Mouse (Mus musculus) kidney, adult 11 months (tissue): ENCODE measurements around the gene Tceal3.
"Not testable (repeated sequence)": the region's sequence is repeated elsewhere in the genome, so short reads cannot be mapped to it uniquely, and the experiment has no call there.

Source experiments
- DNase-seq: peaks from one replicate; pipeline ENCODE4 v3.0.0; 2022

Tceal3 gene

GRCm38 (mm10) chrX:136590199-136590896 lies at the start of gene Tceal3:
Tceal3 (plus strand) TSS chrX:136590842.
- DNase-seq = no peak

GRCm38 (mm10) chrX:136543956-136544355 lies 46.7 kb upstream of the Tceal3 start, which contains the start of gene Kir3dl2:
Kir3dl2 (minus strand) TSS chrX:136544056.
- not testable (repeated sequence) for DNase-seq

DNA sequence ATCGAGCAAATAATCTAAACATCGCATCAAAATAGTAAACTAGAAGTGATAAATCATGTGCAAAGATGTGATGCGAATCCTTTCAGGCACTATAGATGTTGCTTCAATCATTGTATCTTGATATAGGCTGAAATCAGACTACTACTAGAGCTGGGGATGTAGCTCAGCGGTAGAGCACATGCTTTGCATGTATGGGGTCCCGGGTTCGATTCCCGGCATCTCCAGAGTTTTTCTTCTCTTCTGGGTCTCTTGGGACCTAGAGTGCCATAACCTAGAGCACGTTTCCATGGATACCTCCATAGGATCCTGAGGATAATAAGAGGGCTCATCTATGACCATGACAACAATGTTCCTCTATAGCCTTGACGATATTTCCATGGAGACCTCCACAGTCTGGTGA lies 21.5 kb upstream of the Tceal3 start:
- DNase-seq = not testable (repeated sequence)

DNA sequence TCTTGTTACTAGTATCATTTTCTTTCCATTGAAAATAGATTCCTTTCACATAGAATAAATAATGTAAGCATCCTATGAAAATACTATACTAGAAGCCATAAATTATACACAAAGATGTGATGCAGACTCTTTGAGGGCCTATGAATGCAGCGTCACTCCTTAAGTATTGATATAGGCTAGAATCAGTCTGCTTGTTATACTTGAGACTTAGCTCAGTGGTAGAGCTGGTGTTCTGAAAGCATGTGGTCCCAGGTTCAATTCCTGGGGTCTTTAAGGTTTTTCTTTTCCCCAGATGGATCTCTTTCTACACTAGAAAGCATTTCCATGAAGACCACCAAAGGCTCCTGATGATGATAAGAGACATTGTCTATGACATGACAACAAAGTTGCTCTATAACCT lies 6.0 kb upstream of the Tceal3 start:
- DNase-seq = no peak

DNA sequence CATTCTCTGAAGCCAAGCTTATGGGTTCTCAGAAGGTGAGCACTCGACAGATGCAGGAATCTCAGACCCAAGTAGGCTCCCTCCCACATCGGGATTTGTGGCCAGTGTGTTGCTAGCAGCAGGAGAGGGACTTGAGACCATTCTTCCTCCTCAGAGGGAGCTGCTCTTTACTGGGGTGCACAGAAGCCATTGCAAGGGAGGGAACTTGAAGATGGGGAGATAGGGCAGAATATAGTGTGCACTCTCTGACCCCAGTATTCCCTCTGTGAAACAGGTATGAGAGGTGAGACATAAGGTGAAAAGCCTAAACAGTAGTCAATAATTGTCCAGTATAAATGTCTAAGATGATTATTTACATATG lies 235 bp downstream of the Tceal3 start:
- DNase-seq = no peak

DNA sequence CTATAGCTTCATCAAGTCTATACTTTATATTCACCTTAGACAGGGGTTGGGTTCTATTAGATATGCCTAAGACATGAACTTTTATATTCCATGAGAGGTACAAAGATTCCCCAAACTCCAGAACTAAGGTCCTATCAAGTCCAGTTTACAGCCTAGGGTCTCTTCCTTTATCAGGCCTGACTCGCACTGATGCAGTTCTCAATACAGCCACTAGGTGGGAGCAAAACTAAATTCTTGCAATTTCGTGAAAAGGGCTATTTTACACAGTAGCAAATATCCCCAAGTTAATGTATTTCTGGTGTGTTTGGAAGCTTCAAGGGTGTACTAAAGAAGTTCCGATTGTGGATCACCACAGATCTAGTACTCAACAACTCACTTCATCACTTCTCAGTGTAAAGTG lies 8.8 kb downstream of the Tceal3 start:
- DNase-seq = no peak

DNA sequence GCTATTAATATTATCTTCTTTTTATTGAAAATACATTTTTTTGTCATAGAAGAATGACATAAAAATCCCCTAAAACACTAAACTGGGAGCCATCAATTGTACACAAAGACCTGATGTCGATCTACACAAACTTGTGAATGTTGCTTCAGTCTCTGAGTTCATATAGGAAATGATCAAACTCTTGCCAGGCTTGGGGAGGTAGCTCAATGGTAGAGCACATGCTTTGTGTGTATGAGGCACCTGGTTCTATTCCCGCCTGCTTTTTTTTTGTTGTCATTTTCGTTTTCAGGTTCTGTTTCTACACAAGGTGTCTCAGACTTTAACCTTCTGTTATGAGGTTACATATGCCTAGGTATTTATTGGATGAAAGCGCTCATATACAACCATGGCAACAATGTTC lies 16.3 kb downstream of the Tceal3 start:
- no peak for DNase-seq

- DNase-seq = no peak
Observed at GRCm38 (mm10) chrX:136607395-136607794, 16.8 kb downstream of the Tceal3 start.

DNA sequence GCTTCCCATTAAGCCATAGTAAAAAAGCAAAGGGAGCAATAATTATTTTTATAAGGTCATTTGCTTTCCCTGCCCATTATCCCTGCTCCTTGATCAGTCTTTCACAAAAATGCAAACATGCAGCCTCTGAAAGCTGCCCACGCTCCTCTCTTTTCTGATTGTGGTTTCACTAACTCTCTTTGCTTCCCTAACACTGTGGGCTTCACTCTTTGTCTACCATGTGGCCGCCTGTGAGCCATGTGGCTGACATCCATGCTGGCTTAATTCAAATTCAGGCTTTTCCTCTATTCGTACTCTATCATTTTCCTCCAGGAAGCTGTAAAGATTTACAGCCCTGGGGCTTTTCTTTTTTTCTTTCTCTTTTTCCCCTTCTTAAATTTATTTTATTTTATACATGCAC lies 20.7 kb downstream of the Tceal3 start:
- no peak for DNase-seq

DNA sequence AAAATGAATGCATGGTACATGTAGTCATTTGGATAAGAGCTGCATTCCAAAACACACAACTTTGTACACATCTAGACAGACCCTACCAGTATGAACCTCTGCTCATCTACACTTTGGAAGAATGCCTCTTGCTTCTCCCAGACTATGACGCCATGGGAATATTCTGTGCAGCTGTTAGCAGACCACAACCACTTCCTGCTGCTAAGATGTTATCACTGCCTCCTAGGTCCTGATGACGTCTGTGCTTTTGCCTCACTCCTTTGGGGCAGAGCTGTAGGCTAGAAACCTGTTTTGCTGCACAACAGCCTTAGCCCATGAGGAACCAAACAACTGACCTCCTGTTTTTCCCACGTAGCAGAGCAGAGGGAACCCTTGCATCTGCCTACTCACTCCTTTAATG lies 25.2 kb downstream of the Tceal3 start:
- not testable (repeated sequence) for DNase-seq

DNA sequence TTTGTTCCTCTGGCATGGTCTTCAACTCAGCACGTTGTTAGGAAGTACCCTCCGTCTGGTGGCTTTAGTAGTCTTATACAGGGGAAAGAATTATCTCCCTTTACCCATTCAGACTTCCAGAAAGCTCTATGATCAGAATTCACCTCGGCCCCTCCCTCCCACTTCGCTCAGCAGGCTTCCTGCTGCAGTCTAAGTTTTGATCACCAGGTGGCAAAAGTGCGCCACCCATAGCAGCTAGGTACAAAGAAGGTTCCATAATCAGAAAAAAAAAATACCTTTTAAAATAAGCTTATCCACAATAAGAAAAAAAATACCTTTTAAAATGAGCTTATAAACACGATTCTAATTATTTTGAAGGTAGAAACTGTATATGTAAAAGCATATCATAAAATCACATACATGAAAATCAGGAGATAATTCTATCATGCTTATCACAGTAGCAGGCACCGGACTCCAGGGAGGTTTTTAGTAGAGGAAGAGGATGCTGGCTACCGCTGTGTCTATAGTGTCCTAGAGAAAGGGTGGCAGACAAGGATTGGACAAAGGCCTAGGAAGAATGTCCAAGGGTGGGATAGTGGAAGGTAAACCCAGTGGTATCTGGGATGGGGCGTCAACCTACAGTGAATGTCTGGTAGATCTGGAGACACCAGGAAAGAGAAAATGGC lies 34.4 kb downstream of the Tceal3 start:
- no peak for DNase-seq

DNA sequence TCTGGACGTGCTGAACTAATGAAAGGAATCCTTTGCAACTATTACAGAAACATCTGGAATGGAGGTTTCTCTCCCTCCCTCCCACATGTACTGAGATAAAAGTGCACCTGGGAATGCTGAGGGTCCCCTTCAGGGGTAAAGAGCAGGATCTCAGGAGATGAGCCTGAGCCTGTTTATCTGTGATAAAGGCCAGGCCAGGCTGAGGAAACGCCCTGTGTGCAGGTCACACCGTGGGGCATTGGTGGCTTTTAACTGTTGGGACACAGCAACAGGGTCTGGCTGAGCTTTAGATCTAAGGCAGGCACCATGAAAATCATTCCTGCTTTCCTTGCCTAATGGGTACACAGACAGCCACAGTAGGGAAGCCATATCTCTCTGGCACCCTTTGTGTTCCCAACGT lies 35.3 kb downstream of the Tceal3 start:
- DNase-seq = no peak

- no peak for DNase-seq
Observed at GRCm38 (mm10) chrX:136635116-136635515, 44.5 kb downstream of the Tceal3 start.

- no peak for DNase-seq
Observed at GRCm38 (mm10) chrX:136639754-136640153, 49.1 kb downstream of the Tceal3 start.

DNA sequence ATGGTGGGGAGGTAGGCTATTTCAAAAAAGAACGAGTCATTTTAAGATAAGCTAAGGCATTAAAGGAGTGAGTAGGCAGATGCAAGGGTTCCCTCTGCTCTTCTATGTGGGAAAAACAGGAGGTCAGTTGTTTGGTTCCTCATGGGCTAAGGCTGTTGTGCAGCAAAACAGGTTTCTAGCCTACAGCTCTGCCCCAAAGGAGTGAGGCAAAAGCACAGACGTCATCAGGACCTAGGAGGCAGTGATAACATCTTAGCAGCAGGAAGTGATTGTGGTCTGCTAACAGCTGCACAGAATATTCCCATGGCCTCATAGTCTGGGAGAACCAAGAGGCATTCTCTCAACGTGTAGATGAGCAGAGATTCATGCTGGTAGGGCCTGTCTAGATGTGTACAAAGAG lies 55.2 kb downstream of the Tceal3 start:
- not testable (repeated sequence) for DNase-seq

- DNase-seq = no peak
Observed at GRCm38 (mm10) chrX:136666281-136666706, 75.7 kb downstream of the Tceal3 start.

DNA sequence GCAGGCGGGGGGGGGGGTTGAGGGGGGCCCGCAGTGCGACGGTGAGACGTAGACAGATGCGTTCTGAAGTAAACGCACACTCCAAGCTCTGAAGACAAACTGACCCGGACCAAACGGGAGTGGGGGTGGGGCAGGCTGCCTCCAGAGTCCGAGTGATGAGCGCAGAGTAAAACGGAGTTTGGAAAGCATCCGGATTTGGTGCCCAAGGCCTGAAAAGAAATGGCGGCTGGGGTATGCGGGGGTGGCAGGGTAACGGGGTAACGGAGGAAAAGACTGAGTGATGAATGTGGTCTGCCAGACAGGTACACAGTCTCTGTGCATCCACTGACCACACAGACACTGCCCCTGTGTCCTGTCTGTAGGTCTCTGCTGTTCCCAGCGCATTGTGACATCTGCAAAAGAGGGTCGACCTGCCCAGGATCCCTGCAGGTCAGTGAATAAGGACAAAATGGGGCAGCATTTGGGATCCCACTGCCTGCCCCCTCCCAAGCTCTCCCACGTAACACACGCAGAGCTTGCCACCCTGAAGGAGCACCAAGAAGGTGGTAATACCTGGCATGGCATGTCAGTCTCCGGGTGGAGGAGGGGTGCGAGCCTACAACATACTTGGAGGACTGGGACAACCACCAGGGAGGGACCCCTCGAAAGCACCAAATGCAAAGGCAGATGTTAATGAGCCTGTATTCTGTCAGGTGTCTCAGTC lies 76.3 kb downstream of the Tceal3 start:
- DNase-seq = not testable (repeated sequence)

- no peak for DNase-seq
Observed at GRCm38 (mm10) chrX:136668794-136669193, 78.2 kb downstream of the Tceal3 start.

- DNase-seq = no peak
Observed at GRCm38 (mm10) chrX:136680989-136681388, 90.3 kb downstream of the Tceal3 start.

- not testable (repeated sequence) for DNase-seq
Observed at GRCm38 (mm10) chrX:136691606-136692293, 101.1 kb downstream of the Tceal3 start.

- DNase-seq = no peak
Observed at GRCm38 (mm10) chrX:136692294-136692675, 101.6 kb downstream of the Tceal3 start.

DNA sequence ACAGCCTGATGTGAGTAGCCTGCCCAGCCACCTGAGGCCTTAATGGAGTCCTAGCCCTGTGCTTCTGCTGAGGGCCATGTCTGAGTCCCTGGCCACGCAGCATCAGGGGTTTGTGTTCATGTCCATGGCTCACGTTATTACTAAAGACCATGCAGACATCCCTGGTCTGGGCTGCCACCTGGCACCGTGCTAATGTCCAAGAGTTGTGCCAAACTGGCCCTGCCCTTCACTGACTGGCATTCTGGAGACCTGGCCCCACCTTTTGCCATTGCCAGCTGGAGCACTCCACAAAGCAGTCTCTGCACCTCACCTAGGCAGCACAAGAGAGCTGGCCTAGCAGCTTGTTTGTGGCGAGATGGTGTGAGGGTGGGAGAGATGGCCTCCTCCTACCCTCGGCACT lies 102.6 kb downstream of the Tceal3 start:
- no peak for DNase-seq

- DNase-seq = peak; percentile 53
Observed at GRCm38 (mm10) chrX:136707446-136708167, 117.0 kb downstream of the Tceal3 start, which contains the start of gene Tceal1. Tceal1 (plus strand) TSS chrX:136707982.
